Mouse (Mus musculus) embryonic facial prominence, embryonic 14.5 days (tissue): ENCODE data around the gene Aldoart2. TPM values are rescaled to one million over a fixed set of nuclear protein-coding genes. Genes with fewer than 3 reads are reported as not detected.
A peak's percentile ranks its signal among the peaks of the same experiment; 100 is the strongest.

Experiments used
- ATAC-seq: fragments of 200-750 bp; cut with Nextera tagmentation; 2 replicates; pipeline ENCODE4 v1.8.0; 2017; ENCODE audit warnings: low read depth, moderate number of reproducible peaks, moderate TSS enrichment
- DNase-seq: peaks from one replicate; pipeline ENCODE4 v3.0.0-alpha.2; 2015; ENCODE audit warnings: low spot score
- H3K27ac ChIP-seq: fragments of 300-500 bp; sonication (generic); replicated peaks from 2 replicates; pipeline ENCODE4 v1.5.1; 2014; ENCODE audit warnings: low read depth, mild to moderate bottlenecking, low read length, moderate library complexity
- H3K27me3 ChIP-seq: fragments of 300-500 bp; sonication (generic); replicated peaks from 2 replicates; pipeline ENCODE4 v1.6.1; 2014; ENCODE audit warnings: low read length; ENCODE audit not compliant: control insufficient read depth, insufficient read depth
- H3K36me3 ChIP-seq: fragments of 300-500 bp; sonication (generic); 2 replicates; pipeline ENCODE4 v1.6.1; 2014; ENCODE audit warnings: low read length, mixed read lengths; ENCODE audit not compliant: control insufficient read depth, insufficient read depth
- H3K4me1 ChIP-seq: fragments of 300-500 bp; sonication (generic); 2 replicates; pipeline ENCODE4 v1.6.1; 2014; ENCODE audit warnings: antibody characterized with exemption, low read length; ENCODE audit not compliant: control insufficient read depth, insufficient read depth
- H3K4me2 ChIP-seq: fragments of 300-500 bp; sonication (generic); 2 replicates; pipeline ENCODE4 v1.6.1; 2014; ENCODE audit warnings: low read depth, mild to moderate bottlenecking, low read length, moderate library complexity, mixed read lengths
- H3K4me3 ChIP-seq: fragments of 300-500 bp; sonication (generic); 2 replicates; pipeline ENCODE4 v1.5.1; 2014; ENCODE audit warnings: low read depth, mild to moderate bottlenecking, low read length
- H3K9ac ChIP-seq: fragments of 300-500 bp; sonication (generic); 2 replicates; pipeline ENCODE4 v1.6.1; 2014; ENCODE audit warnings: low read depth, mild to moderate bottlenecking, low read length, moderate library complexity, mixed read lengths
- H3K9me3 ChIP-seq: fragments of 300-500 bp; sonication (generic); 2 replicates; pipeline ENCODE4 v1.6.1; 2016; ENCODE audit warnings: low read length; ENCODE audit not compliant: control insufficient read depth
- WGBS: fragments of 180-500 bp; shearing (Covaris S2); extraction: QIAGEN DNeasy Blood & Tissue Kit; methylation state at CpG from one replicate; pipeline ENCODE4 v1.1.7; 2014; 5-methylcytosine and 5-hydroxymethylcytosine counted together
- polyA plus RNA-seq: library from polyadenylated mRNA; unstranded; fragments of >200 nt; fragmentation: Nextera tagmentation; extraction: Ambion mirVana; gene quantifications from 2 replicates; pipeline ENCODE4 v1.2.1, GENCODE M21; 2014

Aldoart2 gene
- polyA plus RNA-seq, 1 experiment from 2014 or later, result not detected

- H3K27ac ChIP-seq, result no peak overlapping the region
- peak overlapping the region; percentile 76 for H3K4me2 ChIP-seq
- no peaks in the 10 kb centered on the region for H3K9me3 ChIP-seq
- peak overlapping the region; percentile 46 for H3K4me3 ChIP-seq
- under 1% methylated on average over 43 of the region's 109 CpGs for WGBS
- peaks cover 11% of the 10 kb centered on the region; the same call in 1 of the 2 replicates for H3K36me3 ChIP-seq
- DNase-seq (peak; percentile 62), ATAC-seq (peak; percentile 82)
- H3K9ac ChIP-seq, result no peak overlapping the region
- peaks cover 15% of the 10 kb centered on the region for H3K4me1 ChIP-seq
- H3K27me3 ChIP-seq, result peaks cover 56% of the 10 kb centered on the region
These were observed 34.8 kb downstream of the Aldoart2 start for GRCm38 (mm10) chr12:55599639-55600502.

GRCm38 (mm10) chr12:55600503-55600994 lies 35.5 kb downstream of the Aldoart2 start:
- H3K9me3 ChIP-seq, result no peaks in the 10 kb centered on the region
- ATAC-seq (peak; percentile 5; the same call in 1 of the 2 replicates), DNase-seq (no peak)
- 2% methylated on average over 32 of the region's 42 CpGs for WGBS
- H3K36me3 ChIP-seq, result peaks cover 11% of the 10 kb centered on the region; the same call in 1 of the 2 replicates
- peaks cover 56% of the 10 kb centered on the region for H3K27me3 ChIP-seq
- H3K4me2 ChIP-seq, result peak overlapping the region; percentile 76
- no peak overlapping the region for H3K9ac ChIP-seq
- H3K27ac ChIP-seq, result no peak overlapping the region
- peak overlapping the region; percentile 46 for H3K4me3 ChIP-seq
- H3K4me1 ChIP-seq, result peaks cover 15% of the 10 kb centered on the region

GRCm38 (mm10) chr12:55604411-55604810 lies 39.4 kb downstream of the Aldoart2 start:
- no peaks in the 10 kb centered on the region for H3K9me3 ChIP-seq
- H3K4me3 ChIP-seq, result no peak overlapping the region
- H3K9ac ChIP-seq, result no peak overlapping the region
- peaks cover 30% of the 10 kb centered on the region for H3K27me3 ChIP-seq
- DNase-seq, result no peak
- H3K4me1 ChIP-seq, result peaks cover 11% of the 10 kb centered on the region
- H3K4me2 ChIP-seq, result no peak overlapping the region
- peaks cover 11% of the 10 kb centered on the region; the same call in 1 of the 2 replicates for H3K36me3 ChIP-seq
- H3K27ac ChIP-seq, result no peak overlapping the region
- no peak for ATAC-seq
- 74% methylated on average over 3 of the region's 3 CpGs for WGBS

GRCm38 (mm10) chr12:55607902-55608301 lies 42.9 kb downstream of the Aldoart2 start:
- H3K27ac ChIP-seq, result no peak overlapping the region
- H3K4me3 ChIP-seq, result no peak overlapping the region
- no peaks in the 10 kb centered on the region for H3K4me1 ChIP-seq
- no peak for ATAC-seq
- no peaks in the 10 kb centered on the region for H3K9me3 ChIP-seq
- no peak for DNase-seq
- H3K4me2 ChIP-seq, result no peak overlapping the region
- no peak overlapping the region for H3K9ac ChIP-seq
- H3K36me3 ChIP-seq, result peaks cover 11% of the 10 kb centered on the region; the same call in 1 of the 2 replicates
- 42% methylated on average over 4 of the region's 4 CpGs for whole genome bisulfite sequencing
- no peaks in the 10 kb centered on the region for H3K27me3 ChIP-seq

- Histone ChIP-seq H3K4me3 (no peak overlapping the region), H3K9me3 (no peaks in the 10 kb centered on the region), H3K36me3 (no peaks in the 10 kb centered on the region), H3K4me1 (no peaks in the 10 kb centered on the region), H3K27me3 (no peaks in the 10 kb centered on the region), H3K27ac (no peak overlapping the region), H3K4me2 (no peak overlapping the region), H3K9ac (no peak overlapping the region)
- WGBS, result 77% methylated on average over 2 of the region's 2 CpGs
- ATAC-seq, result no peak
- DNase-seq, result no peak
These were observed 45.8 kb downstream of the Aldoart2 start for GRCm38 (mm10) chr12:55610812-55611211.

Other genes with a start within 250 kb of the Aldoart2 start
- gene Psma6, start 181.0 kb upstream of the Aldoart2 start, polyA plus RNA-seq, result 397 and 404 TPM in 2 replicates
- gene Nfkbia, start 72.6 kb upstream of the Aldoart2 start, polyA plus RNA-seq, result 101 and 102 TPM in 2 replicates
- 0.64 and 0.99 TPM in 2 replicates for gene Insm2, start 34.2 kb downstream of the Aldoart2 start, polyA plus RNA-seq